Mouse (Mus musculus): ENCODE results near the gene Hapln4. TPM values are rescaled to one million over a fixed set of nuclear protein-coding genes. Genes with fewer than 3 reads are reported as not detected.
A peak's percentile ranks its signal among the peaks of the same experiment; 100 is the strongest.

Gene Hapln4
- total RNA-seq, 2 experiments from 2014 or later, result not detected

GRCm38 (mm10) chr8:70100241-70100640 lies 17.0 kb downstream of the Hapln4 start:
- no peak for DNase-seq

GRCm38 (mm10) chr8:70104506-70104905 lies 21.2 kb downstream of the Hapln4 start:
- DNase-seq, result peak; percentile 51

- DNase-seq, result no peak
Measured at GRCm38 (mm10) chr8:70104922-70105321, 21.7 kb downstream of the Hapln4 start.

GRCm38 (mm10) chr8:70110451-70110850 lies 27.2 kb downstream of the Hapln4 start:
- DNase-seq, result no peak

GRCm38 (mm10) chr8:70111192-70111795 lies 28.0 kb downstream of the Hapln4 start:
- no peak for DNase-seq

GRCm38 (mm10) chr8:70112401-70113016 lies 29.3 kb downstream of the Hapln4 start:
- DNase-seq, result no peak

GRCm38 (mm10) chr8:70114488-70114887 lies 31.2 kb downstream of the Hapln4 start:
- no peak for DNase-seq

GRCm38 (mm10) chr8:70114892-70115291 lies 31.6 kb downstream of the Hapln4 start:
- DNase-seq, result no peak

GRCm38 (mm10) chr8:70117611-70118010 lies 34.4 kb downstream of the Hapln4 start:
- peak; percentile 56 for DNase-seq

- DNase-seq, result no peak
Measured at GRCm38 (mm10) chr8:70118726-70119700, 35.8 kb downstream of the Hapln4 start.

- DNase-seq, result peak; percentile 73
Measured at GRCm38 (mm10) chr8:70120667-70121066, 37.4 kb downstream of the Hapln4 start, which contains the start of gene Ncan. TSS of gene Ncan (minus strand) at chr8:70120873.

GRCm38 (mm10) chr8:70122863-70123262 lies 39.6 kb downstream of the Hapln4 start:
- no peak for DNase-seq

GRCm38 (mm10) chr8:70124992-70125391 lies 41.7 kb downstream of the Hapln4 start:
- no peak for DNase-seq

GRCm38 (mm10) chr8:70128435-70128834 lies 45.2 kb downstream of the Hapln4 start:
- peak; percentile 92 for DNase-seq

GRCm38 (mm10) chr8:70129309-70129952 lies 46.2 kb downstream of the Hapln4 start:
- DNase-seq, result peak; percentile 61

GRCm38 (mm10) chr8:70130066-70130465 lies 46.8 kb downstream of the Hapln4 start:
- DNase-seq, result no peak

GRCm38 (mm10) chr8:70131166-70131883 lies 48.1 kb downstream of the Hapln4 start, which contains the start of gene Nr2c2ap:
TSS of gene Nr2c2ap (plus strand) at chr8:70131333.
- peak; percentile 83 for DNase-seq

GRCm38 (mm10) chr8:70134086-70134485 lies 50.8 kb downstream of the Hapln4 start:
- DNase-seq, result no peak

- DNase-seq, result no peak
Measured at GRCm38 (mm10) chr8:70134931-70135330, 51.7 kb downstream of the Hapln4 start.

- no peak for DNase-seq
Measured at GRCm38 (mm10) chr8:70136591-70136990, 53.3 kb downstream of the Hapln4 start.

- no peak for DNase-seq
Measured at GRCm38 (mm10) chr8:70137890-70138289, 54.6 kb downstream of the Hapln4 start.
